Mouse (Mus musculus) heart, postnatal 36 days (tissue): Measurements from ENCODE around the gene Rbp4. TPM values are rescaled to one million over a fixed set of nuclear protein-coding genes. Genes with fewer than 3 reads are reported as not detected.

Experiments used
- DNase-seq, 2 experiments: peaks; one replicate each; pipeline ENCODE4 v3.0.0; 2021 to 2022
- intact Hi-C: fragments of 180-260 bp; cut with DNase I; formaldehyde crosslinking; loops from one replicate; pipeline ENCODE4 v1.15.1; 2025
- total RNA-seq, 2 experiments: library from RNA; stranded (reverse); gene quantifications; 2 replicates each; pipeline ENCODE4 v1.2.3; 2021

The Rbp4 gene
- total RNA-seq, 2 experiments from 2014 or later, result 1.7 to 3.5 TPM

- no peak for DNase-seq
- intact Hi-C loops, result no loop called here
Measured at GRCm38 (mm10) chr19:38091512-38091985, 33.5 kb downstream of the Rbp4 start.

- no peak for DNase-seq
- intact Hi-C loops, result loop anchor here (5.0 to 10.0 kb wide), 2 partner anchors 113 to 265 kb away; no protein-coding TSS in a partner anchor
Measured at GRCm38 (mm10) chr19:38089358-38089757, 35.7 kb downstream of the Rbp4 start.

GRCm38 (mm10) chr19:38086948-38087551 lies 38.0 kb downstream of the Rbp4 start:
- DNase-seq, result peak; percentile 13 to 20
- intact Hi-C loops, result loop anchor here (5.0 to 10.0 kb wide), 2 partner anchors 115 to 268 kb away; no protein-coding TSS in a partner anchor

- no peak for DNase-seq
- intact Hi-C loops, result loop anchor here (5.0 to 10.0 kb wide), 2 partner anchors 116 to 269 kb away; no protein-coding TSS in a partner anchor
Measured at GRCm38 (mm10) chr19:38085841-38086240, 39.2 kb downstream of the Rbp4 start.

- intact Hi-C loops, result loop anchor here (10.0 kb wide), 1 partner anchor 272 kb away; no protein-coding TSS in a partner anchor
- DNase-seq, result no peak
Measured at GRCm38 (mm10) chr19:38082931-38083525, 42.1 kb downstream of the Rbp4 start.

GRCm38 (mm10) chr19:38081361-38081760 lies 43.7 kb downstream of the Rbp4 start:
- DNase-seq, result no peak
- intact Hi-C loops, result loop anchor here (10.0 kb wide), 1 partner anchor 273 kb away; no protein-coding TSS in a partner anchor

- DNase-seq, result no peak
- intact Hi-C loops, result no loop called here
Measured at GRCm38 (mm10) chr19:38077851-38078540, 47.1 kb downstream of the Rbp4 start.

GRCm38 (mm10) chr19:38076251-38076650 lies 48.8 kb downstream of the Rbp4 start:
- intact Hi-C loops, result no loop called here
- no peak for DNase-seq

GRCm38 (mm10) chr19:38075051-38075450 lies 50.0 kb downstream of the Rbp4 start:
- DNase-seq, result no peak
- intact Hi-C loops, result no loop called here

GRCm38 (mm10) chr19:38073226-38073625 lies 51.9 kb downstream of the Rbp4 start:
- no peak for DNase-seq
- intact Hi-C loops, result no loop called here

Other genes starting within 250 kb of the Rbp4 start
- gene Myof, start 81.7 kb downstream of the Rbp4 start, total RNA-seq, result 10 to 100 TPM; 10.3 to 10.8 TPM
- under 1 TPM; 0.44 to 0.46 TPM for gene Cep55, start 70.3 kb downstream of the Rbp4 start, total RNA-seq
- under 1 TPM in 1 of 2 experiments, not detected in 1; 0.22 TPM for gene Ffar4, start 28.2 kb downstream of the Rbp4 start, total RNA-seq
- not detected for gene Pde6c, start 7.5 kb upstream of the Rbp4 start, total RNA-seq
- 10 to 100 TPM; 11.4 to 11.8 TPM for gene Fra10ac1, start 98.9 kb upstream of the Rbp4 start, total RNA-seq
- gene Lgi1, start 139.3 kb upstream of the Rbp4 start, total RNA-seq, result 1 to 10 TPM; 2.9 to 7.3 TPM